Mouse (Mus musculus) ES-CJ7 (cell line): ENCODE data around the gene Ly6g5c.

Experiments
- DNase-seq: peaks from one replicate; pipeline ENCODE4 v3.0.0; 2011; ENCODE audit warnings: low read depth, low spot score

Ly6g5c gene

DNA sequence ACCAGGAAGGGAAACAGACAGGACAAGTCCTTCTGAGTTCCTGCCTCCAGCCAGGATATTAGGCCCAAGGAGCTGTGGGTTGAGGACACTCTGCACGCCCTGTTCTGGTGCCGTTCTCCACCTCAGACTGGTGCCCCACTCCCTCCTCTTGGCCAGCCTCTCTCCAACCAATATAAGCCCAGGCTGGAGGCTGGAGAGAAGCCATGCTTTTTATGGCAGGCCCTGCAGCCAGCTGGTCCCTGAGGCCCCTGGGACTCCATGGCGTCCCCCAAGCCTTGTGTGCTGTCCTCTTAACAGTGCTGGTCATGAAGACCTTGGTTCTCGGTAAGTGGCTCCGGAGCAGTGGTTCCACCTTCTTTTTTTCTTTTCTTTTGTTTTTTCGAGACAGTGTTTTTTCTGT lies at the start of gene Ly6g5c:
TSS of gene Ly6g5c (plus strand) at position 183 of the 400 bp plus-strand sequence.
- DNase-seq: no peak

DNA sequence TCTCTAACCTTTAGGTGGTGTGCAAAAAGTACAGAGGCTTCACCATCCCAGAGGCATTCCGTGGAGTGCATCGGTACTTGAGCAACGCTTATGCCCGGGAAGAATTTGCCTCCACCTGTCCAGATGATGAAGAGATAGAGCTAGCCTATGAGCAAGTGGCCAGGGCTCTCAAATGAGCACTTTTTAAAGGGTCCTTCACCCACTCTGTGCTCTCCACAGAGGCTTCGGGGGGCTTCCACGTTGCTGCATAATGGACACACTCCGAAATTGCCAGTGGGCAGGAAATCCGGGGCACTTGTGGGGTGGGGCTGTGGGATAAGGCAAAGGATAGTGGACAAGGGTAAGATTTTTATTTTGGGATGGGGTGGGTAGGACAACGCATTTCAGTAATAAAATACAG lies 49.8 kb upstream of the Ly6g5c start:
- no peak for DNase-seq

DNA sequence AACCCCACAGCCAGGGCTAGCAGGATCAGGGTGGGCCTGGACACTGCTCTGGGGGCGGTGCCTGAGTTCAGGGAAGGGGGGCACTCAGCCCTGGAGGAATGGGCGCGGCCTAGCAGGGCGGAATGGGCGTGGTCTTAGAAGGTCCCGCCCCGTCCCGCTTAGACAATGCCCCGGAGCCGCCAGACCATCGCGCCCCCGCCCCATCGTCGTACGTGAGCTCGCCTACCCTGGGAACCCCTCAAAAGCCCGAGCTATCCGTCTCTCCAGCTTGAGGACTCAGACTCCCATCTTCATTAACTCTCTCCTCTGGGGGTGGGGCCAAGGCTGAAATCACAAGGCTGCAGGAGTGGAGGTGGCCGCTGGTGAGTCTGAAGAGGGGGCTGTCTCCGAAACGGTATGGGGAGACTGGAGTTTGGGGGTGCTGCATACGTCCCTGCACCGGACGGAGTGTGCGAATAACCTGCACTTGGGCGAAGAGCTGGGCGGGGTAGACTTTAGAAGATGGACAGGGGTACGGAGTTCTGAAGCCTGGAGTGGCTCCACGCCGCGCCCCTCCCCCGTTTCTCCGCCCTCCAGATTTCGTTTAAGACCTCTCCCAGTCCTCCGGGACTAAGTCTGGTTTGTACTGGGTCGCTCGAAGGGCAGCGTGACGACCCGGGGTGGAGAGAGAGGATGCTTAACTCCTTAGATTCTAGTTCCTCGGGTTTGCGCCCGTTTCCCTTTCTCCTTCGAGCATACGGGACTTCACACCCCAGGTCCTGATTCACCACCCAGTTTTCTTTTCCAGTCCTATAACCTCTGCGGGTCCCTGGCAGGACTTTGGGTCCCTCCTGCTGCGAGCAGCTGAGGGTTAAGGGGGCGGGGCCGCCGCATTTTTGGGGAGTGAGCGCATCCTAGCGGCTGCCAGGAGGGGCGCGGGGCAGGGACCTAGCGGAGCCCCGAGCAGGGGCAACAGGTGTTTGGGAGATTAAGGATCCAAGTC lies 48.9 kb upstream of the Ly6g5c start, which contains the start of gene Ddah2:
TSS of gene Ddah2 (plus strand) at position 125 of the 982 bp plus-strand sequence.
- DNase-seq: peak; percentile 91

DNA sequence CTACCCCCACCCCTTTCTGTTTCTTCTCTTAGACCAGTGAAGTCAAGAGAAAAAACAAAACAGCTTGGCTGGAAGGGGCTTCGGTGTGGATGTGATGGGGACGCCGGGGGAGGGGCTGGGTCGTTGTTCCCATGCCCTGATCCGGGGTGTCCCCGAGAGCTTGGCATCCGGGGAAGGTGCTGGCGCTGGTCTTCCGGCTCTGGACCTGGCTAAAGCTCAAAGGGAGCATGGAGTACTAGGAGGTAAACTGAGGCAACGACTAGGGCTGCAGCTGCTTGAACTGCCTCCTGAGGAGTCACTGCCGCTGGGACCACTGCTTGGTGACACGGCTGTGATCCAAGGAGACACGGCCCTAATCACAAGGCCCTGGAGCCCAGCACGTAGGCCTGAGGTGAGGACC lies 48.0 kb upstream of the Ly6g5c start:
- no peak for DNase-seq

DNA sequence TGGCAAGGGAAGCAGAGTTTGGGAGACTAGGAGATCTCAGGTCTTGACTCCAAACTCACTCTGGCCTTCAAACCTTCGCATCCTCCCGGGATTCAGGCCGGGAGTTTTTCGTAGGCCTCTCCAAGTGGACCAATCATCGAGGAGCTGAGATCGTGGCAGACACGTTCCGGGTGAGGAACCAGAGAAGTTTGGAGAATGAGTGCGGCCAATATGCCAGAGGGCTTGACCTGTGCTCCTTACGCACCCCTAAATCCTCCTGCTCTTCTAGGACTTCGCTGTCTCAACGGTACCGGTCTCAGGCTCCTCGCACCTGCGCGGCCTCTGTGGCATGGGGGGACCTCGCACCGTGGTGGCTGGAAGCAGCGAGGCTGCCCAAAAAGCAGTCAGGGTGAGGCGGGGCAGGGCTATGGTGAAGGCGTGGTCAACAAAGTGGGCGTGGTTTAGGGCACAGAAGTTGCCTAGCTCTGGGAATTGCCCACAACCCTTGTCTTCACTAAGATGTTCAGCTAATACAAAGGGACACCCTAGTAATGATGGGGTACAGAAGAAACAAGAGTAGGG lies 47.3 kb upstream of the Ly6g5c start:
- peak; percentile 61 for DNase-seq

DNA sequence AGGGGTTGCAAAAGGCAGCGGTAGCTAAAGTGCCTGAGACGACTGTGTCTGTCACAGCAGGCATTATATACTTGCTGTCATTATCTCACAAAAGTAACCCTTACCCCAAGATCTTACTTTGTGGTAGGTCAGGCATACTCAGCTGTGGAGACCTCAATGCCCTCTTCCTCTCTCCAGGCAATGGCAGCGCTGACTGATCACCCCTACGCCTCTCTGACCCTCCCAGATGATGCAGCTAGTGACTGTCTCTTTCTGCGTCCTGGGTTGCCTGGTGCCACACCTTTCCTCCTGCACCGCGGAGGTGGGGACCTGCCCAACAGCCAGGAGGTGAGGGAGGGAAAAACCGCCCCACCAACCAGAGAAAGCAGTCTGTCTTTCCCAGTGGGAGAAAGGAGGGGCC lies 46.8 kb upstream of the Ly6g5c start:
- peak; percentile 41 for DNase-seq

DNA sequence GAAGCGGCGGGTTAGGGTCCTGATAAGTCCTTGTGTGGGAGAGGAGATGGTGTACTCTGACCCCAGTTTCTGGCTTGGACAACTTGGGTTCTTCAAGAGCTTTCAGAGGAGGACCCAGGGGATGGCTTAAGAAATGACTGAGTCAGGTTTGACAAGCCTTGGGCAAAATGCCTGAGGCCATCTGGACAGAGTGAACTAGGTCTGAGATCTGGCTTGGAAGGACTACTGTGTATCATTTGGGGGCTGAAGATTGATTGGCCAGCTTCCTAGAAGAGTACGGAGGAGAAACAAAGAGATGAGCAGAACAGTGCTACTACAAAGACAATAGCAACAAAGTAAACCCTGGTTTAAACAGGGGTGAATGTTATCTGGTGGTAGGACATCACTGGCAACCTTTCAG lies 44.6 kb upstream of the Ly6g5c start:
- no peak for DNase-seq

DNA sequence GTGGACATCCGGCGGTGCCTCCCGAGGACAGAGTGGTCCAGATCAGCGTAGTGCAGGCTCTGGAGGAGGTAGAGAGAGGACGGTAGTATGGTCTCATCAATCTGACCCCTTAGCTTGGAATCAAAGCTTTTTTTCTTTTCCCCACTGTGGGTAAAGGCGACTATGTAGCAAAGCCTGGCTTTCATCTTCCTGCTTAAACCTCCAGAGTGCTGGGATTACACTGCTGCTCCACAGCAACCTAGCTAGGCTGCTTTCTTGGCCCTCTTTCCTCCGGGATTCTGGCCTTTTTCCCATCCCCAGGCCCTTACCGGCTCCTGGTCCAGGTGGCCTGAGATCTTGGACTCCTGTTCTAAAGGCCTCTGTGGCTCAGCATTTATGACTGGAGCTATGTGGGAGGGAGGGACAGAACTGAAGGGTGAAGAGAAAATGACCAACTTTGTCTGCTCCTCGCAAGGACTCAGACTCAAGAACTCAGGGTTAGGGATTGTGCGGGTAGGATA lies 43.7 kb upstream of the Ly6g5c start:
- no peak for DNase-seq

DNA sequence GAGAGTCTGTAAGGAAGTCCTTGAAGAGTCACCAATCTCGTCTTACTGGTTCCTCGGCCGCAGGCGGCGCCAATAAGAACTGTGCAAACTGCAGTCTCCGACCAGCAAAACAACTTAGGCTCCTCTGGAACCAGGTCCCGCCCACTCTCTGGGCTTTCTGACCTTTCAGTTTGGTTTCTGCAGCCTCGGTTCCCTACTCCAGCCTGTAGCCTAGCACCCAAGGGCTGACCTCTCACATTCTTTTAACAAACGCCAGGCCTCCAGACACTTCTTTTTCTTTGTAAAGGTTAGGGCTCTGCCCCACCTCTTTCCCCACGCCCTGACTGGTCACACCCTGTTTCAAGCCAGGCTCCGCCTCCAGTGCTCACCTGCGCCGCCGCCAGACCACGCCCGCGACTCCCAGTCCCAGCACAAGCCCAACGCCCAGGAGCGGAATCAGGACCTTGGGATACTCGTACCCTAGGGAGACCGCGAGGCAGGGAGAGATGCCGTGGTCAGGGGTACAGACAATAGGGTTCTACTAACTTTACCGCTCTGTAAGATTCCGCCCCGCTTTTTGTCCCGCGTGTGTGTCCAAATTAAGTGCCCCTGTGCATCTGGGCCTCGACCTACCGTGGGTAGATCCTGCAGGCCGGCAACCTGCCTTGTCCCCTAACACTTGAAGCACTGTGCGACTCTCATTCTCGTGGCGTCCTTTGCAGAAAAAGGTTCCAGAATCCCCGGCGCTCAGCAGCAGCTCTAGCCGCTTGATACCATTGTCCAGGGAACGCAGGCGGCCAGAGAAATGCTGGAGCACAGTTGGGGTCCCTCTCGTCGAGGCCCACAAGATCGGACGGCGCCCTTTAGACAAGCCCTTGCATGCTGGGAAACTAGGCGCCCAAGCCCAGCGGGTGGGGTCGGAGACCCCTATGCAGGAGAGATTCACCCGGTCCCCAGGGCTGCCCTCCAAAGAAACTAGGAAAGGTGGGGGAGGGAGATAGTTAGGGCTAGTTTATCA lies 42.8 kb upstream of the Ly6g5c start, which contains the start of gene Ly6g6c:
TSS of gene Ly6g6c (plus strand) at position 438 of the 997 bp plus-strand sequence.
- DNase-seq: peak; percentile 89

DNA sequence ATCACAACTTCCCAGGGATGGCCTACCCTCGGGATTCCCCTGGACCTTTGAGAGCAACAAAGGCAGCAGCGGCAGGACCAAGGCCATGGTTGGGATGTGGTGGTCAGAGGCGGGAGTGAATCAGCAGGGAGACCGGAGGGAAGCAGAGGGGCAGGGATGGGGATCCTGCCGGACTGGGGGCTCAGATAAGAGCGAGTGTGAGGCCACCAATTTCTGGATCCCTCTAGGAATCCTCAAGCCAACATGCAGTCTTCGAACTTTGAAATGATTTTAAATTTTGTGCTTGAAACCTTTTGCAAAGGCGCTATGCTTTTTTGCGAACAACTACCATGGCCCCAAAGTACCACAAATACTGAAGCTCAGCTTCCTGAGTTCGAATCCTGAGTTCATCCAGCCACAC lies 42.0 kb upstream of the Ly6g5c start, which contains the start of gene Mpig6b:
TSS of gene Mpig6b (minus strand) at position 101 of the 400 bp plus-strand sequence.
- DNase-seq: no peak

DNA sequence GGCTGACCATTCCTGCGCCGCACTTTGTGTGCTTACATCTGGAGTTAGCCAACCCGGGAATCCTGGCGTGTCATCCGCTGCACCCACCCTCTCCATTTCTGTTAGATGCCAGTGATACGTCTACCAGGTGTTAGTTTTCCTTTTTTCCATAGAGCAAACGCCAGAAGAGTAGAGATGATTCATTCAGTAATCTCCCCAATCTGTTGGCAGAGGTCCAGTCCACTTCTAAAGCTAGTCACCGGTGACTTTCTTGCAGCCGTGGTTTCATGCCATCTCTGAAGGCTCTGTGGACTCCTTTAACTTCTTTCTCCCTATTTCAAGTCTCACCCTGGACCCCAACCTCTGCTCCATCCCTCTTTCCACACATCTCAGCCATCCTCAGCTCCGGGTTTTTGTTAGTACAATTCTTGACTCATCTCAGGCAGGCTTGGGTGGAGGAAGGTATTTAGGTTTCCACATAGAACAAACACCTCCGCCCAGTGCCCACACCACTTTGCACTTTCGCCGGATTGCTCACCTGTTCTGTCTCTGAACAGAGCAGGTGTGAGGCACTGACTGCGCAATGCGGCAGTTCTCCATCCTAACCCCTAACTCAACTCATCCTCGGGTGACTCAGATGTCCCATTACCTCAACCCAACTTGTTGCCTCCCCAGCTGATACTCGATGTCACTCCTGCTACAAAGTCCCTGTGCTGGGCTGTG lies 39.7 kb upstream of the Ly6g5c start:
- no peak for DNase-seq

DNA sequence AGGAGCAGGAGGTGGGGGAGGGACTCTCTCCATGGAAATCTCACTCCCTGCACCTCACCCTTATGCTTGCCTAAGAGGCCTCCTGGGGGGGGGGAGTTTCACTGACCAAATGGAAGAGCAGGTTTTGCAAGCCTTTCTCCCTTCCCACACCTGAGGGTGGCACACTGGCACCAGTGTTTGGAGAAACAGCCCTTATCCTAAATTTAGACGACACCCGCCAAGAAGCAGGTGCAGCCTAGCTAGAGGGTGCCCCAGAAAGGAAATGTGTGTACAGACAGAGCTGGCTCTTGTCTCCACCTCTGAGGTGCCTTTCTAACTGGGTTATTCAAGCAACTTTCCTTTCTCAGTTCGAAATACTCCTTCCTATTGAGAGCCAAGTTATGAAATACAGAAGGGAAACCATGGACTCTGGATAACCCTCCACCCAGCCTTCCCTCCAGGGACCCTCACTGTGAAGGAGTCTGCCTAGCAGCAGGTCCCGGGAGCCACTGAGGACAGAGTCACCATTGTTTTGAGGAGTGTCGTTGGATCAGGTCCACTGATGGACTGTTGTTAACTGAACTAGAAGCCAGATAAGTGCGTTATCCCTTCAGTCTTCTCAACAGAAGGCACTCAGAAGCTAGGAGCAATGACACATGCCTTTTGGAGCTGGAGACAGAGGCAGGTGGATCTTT lies 37.4 kb upstream of the Ly6g5c start:
- no peak for DNase-seq

DNA sequence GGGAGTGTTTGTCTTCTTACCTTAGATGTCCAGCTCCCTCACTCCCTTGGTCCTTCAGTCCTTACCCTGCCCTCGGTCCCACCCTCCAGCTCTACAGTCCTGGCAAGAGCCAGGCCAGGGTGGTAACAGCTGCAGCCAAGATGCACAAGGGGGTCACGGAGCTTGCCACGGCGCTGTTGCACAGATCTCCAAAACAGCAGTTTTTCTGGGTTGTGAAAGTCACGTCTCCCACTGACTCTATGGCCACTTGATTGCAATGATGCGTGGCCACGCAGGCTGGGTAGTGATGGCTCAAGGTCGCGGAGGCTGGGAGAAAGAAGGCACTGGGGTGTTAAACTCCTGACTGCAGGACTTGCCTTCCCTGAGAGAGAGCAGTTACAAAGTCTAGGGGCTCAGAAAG lies 36.6 kb upstream of the Ly6g5c start:
- DNase-seq: no peak

DNA sequence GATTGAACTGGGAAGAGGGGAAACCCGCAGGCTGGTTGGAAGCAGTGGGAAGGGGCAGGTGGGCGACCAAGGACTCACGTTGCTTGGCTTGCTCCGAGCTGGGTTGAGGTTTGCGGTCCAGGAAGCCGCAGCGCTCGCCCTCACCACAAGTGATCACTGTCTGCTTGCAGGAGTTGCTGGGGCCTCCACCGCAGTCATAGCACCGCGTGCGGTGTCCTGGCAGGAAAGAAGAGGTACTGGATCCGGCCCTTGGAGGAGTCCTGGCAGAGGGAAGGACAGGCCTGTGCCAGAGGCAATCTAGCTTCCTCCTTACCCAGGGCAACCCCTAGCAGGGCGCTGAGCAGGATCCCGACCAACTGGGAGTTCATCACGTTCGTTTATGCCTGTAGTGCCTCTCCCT lies 34.0 kb upstream of the Ly6g5c start:
- peak; percentile 33 for DNase-seq

DNA sequence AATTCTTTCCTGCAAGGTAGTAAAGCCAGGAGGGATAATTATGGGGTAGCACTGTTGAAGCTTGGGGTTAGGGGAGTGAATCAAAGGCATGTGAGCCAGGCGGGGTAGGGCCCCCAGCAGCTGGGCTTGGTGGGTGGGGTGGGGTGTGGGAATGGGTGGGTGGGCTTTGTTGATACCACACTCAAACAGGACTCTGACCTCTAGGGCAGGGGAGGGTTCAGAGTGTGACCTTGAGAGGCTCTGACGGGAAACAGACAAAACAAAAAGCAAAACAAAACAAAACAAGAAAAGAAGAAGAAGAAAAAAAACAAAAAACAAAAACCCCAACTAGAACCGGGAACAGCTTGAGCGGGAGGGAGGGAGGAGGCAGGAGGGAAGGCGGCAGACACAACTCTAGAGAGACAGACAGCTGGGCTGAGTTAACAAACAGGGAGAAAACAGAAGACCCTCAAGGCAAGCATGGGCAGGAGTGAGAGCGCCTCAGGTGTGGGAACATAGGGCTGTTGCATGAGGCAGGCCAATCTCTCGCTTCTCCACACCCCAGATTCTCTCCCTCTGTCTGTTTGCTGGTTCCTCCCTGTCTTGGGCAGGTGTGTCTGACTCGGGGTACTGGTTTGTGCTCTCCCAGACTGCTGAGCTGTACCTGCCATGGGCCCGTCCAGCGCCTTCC lies 31.4 kb upstream of the Ly6g5c start, which contains the start of gene Ly6g6e:
TSS of gene Ly6g6e (plus strand) at position 396 of the 670 bp plus-strand sequence.
- DNase-seq: peak; percentile 81

DNA sequence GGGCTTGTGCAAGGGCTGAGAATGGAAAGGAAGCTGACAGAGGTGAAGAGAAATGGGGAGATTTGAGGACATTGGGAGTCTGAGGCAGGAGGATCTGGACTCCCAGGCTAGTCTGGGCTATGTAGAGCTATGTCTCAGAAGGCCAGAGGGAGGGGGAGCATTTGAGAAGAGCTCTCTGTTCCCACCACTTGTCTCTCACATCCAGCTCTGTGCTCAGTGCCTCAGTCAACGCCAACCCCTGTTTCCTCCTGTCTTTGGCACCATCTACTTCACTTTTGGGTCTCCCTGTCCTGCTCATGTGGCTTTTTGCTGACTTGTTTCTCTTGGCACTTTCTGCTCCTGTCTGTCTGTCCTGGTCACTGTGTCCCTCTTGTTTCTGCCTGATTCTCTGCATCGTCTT lies 30.8 kb upstream of the Ly6g5c start:
- DNase-seq: peak; percentile 43

DNA sequence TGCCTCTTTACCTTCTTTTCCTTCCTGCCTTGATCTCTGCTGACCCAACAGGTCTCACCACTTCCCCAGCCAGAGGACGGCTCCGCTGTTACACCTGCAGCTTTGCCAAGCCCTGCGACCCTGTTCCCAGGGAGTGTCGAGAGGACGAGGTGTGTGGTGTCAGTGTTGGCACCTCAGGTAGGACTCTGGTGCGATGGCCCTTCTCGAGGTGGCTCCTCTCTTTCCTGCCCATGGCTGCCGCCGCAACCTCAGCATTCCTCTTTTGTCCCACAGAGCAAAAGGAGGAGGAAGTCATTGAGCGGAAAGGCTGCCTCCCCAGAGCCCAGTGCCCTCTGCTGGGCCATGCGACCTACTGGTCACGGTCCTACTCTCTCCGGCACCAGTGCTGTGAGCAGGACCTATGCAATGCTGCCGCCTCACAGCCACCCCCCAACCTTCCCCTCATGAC lies 30.3 kb upstream of the Ly6g5c start, which contains the start of gene Ly6g6d:
TSS of gene Ly6g6d (minus strand) at position 280 of the 448 bp plus-strand sequence.
- DNase-seq: no peak

DNA sequence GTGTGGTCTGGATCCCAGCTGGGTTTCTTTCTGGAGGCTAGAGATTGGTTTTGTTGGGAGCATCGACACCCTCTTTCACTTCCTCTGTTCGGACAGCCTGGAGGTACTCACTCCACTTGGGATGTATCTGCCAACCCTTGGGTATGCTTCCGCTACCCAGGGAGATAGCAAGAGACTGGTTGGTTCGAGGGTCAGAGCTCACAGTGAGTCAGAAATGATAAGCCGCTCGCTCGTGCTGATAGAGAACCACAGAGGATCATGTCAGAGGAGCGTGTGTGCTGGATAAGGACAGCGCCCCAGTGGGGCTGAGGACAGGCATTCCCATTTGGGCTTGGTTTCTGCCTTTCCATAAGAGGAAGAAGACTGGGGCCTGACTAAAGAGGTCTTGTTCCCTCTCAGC lies 28.3 kb upstream of the Ly6g5c start:
- DNase-seq: no peak

DNA sequence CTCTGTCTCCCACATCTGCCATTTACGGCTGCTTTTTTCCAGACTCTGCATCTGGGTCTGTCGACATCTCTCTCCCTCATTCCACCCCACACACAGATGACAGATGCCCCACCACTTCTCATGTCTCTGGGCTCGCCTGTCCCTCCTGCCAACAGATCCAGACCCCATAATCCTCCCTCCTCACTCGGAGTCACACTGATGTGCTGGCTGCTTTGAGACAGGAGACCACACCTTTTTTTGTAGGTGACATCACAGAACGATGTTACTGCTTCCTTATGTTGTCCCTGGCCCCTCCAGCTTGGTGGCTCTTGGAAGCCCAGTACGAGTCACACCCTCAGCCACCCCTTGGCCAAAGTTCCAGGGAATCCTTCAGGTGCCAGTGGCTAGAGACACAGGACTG lies 27.8 kb upstream of the Ly6g5c start:
- no peak for DNase-seq
